Mouse (Mus musculus) limb, embryonic 14.5 days (tissue): ENCODE measurements around the gene Bach2. TPM values are rescaled to one million over a fixed set of nuclear protein-coding genes. Genes with fewer than 3 reads are reported as not detected.

Source experiments
- ATAC-seq: fragments of 200-750 bp; cut with Nextera tagmentation; 2 replicates; pipeline ENCODE4 v1.8.0; 2017; ENCODE audit warnings: low read depth, moderate number of reproducible peaks, moderate TSS enrichment; ENCODE audit not compliant: low FRiP score
- DNase-seq: peaks from one replicate; pipeline ENCODE4 v3.0.0-alpha.2; 2015; ENCODE audit warnings: low spot score
- H3K27ac ChIP-seq: fragments of 300-500 bp; sonication (generic); replicated peaks from 2 replicates; pipeline ENCODE4 v1.5.1; 2014; ENCODE audit warnings: low read depth, mild to moderate bottlenecking, low read length, moderate library complexity, mixed read lengths
- H3K27me3 ChIP-seq: fragments of 300-500 bp; sonication (generic); 2 replicates; pipeline ENCODE4 v1.6.1; 2014; ENCODE audit warnings: low read length, mixed read lengths; ENCODE audit not compliant: control insufficient read depth, insufficient read depth
- H3K36me3 ChIP-seq: fragments of 300-500 bp; sonication (generic); 2 replicates; pipeline ENCODE4 v1.6.1; 2014; ENCODE audit warnings: mild to moderate bottlenecking, low read length, moderate library complexity, mixed read lengths; ENCODE audit not compliant: control insufficient read depth, insufficient read depth
- H3K4me1 ChIP-seq: fragments of 300-500 bp; sonication (generic); 2 replicates; pipeline ENCODE4 v1.6.1; 2014; ENCODE audit warnings: antibody characterized with exemption, low read length, mixed read lengths; ENCODE audit not compliant: control insufficient read depth, insufficient read depth
- H3K4me2 ChIP-seq: fragments of 300-500 bp; sonication (generic); replicated peaks from 2 replicates; pipeline ENCODE4 v1.6.1; 2014; ENCODE audit warnings: low read depth, mild to moderate bottlenecking, low read length, moderate library complexity; ENCODE audit not compliant: severe bottlenecking
- H3K4me3 ChIP-seq: fragments of 300-500 bp; sonication (generic); replicated peaks from 2 replicates; pipeline ENCODE4 v1.5.1; 2014; ENCODE audit warnings: low read length
- H3K9ac ChIP-seq: fragments of 300-500 bp; sonication (generic); 2 replicates; pipeline ENCODE4 v1.6.1; 2014; ENCODE audit warnings: mild to moderate bottlenecking, low read depth, low read length, moderate library complexity; ENCODE audit not compliant: severe bottlenecking
- H3K9me3 ChIP-seq: fragments of 300-500 bp; sonication (generic); 2 replicates; pipeline ENCODE4 v1.6.1; 2016; ENCODE audit warnings: low read length; ENCODE audit not compliant: control insufficient read depth
- POLR2A ChIP-seq: fragments of 200-500 bp; IDR thresholded peaks from 2 replicates; pipeline ENCODE4 v1.8.0; 2012; ENCODE audit warnings: inconsistent platforms, mild to moderate bottlenecking, moderate library complexity, borderline replicate concordance; ENCODE audit not compliant: insufficient read depth, insufficient read length; ENCODE audit errors: extremely low read depth
- WGBS: fragments of 180-500 bp; shearing (Covaris S2); extraction: QIAGEN DNeasy Blood & Tissue Kit; methylation state at CpG from one replicate; pipeline ENCODE4 v1.1.7; 2014; 5-methylcytosine and 5-hydroxymethylcytosine counted together
- polyA plus RNA-seq, 2 experiments: library from polyadenylated mRNA; depleted of rRNA in 1 of 2; stranded (reverse) in 1 of 2; unstranded in 1 of 2; fragments of >200 nt; fragmentation: Nextera tagmentation in 1 of 2; extraction: Ambion mirVana in 1 of 2; gene quantifications; 2 replicates each; pipeline versions ENCODE4 v1.2.1 to v1.2.3; 2012 to 2014

The Bach2 gene
- polyA plus RNA-seq, 2 experiments = 6.0 to 9.6 TPM

DNA sequence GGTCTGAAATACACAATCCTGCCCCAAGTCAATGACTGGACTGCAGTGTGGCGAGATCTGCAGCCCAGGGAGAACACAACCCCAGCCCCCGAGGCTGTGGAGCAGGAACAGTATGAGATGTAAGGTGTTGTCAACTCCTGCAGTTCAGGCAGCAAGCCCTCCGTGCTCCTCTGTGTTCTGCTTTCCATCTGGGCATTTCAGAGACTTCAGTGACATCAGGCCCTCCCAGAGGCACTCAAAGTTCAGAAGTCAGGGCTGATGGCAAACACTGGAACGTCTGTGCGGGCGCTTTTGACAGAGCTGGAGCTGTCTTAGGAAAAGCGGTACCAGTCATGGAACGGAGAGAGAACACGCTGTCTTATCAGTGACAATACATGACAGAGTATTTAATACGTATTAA is 4.9 kb downstream of the Bach2 start:
- H3K9me3 ChIP-seq = no peaks in the 10 kb centered on the region
- no peak overlapping the region for H3K9ac ChIP-seq
- H3K27ac ChIP-seq = no peak overlapping the region
- H3K4me1 ChIP-seq = peaks cover 19% of the 10 kb centered on the region
- no peak overlapping the region for H3K4me2 ChIP-seq
- ATAC-seq (no peak), DNase-seq (no peak)
- no peak for TF ChIP-seq POLR2A
- H3K27me3 ChIP-seq = no peaks in the 10 kb centered on the region
- WGBS = 49% methylated on average over 10 of the region's 10 CpGs
- H3K4me3 ChIP-seq = no peak overlapping the region
- H3K36me3 ChIP-seq = no peaks in the 10 kb centered on the region

DNA sequence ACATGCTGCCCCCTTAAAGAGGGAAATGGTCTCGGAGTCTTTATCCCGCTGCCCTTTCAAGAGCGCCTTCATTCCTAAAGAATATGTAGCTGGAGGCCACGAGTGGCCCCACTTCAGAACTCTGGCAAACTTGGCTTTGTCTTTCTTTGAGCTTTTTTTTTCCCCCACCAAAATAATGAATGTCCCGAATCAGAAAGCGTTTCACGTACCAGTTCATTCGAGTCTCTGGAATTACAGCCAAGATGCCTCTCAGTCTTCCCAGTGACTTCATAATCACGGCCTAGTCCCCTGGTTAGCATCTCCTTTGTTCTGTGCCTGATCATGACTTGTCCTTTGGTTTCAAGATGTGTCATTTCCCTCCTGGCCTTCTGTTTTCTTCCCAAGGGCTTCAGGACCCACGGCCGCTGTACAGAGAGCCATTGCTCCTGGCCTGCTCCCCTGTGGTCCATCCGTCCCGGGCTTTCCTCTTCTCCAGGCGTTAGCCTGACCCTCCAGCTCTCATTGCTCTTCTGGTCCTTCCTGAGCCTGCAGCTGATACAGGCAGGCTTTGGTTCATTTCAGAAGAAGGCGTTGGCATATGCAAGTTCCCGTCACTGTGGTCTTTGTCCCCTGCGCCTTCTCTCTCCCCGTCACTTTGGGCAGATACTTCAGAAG is 5.6 kb downstream of the Bach2 start:
- no peak overlapping the region for H3K27ac ChIP-seq
- ATAC-seq = no peak
- TF ChIP-seq POLR2A = no peak

DNA sequence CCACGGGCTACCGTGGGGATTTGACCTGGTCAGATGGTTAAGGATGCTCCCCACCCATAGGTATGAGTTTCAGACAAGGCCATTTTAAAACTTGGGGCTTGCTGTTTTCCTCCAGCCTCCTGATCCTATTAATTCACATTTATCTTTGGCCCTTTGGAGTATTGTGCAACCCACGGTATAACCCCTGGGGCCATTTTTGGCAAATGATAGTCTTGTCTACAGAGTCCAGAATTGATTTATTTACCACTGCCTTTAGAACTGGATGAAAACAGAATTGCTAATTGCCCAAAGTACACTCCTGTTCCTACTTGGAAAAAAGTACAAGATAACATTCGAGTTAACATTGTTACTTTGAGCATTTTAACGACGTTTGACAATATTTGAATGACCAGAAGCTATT is 7.0 kb downstream of the Bach2 start:
- H3K27ac ChIP-seq = no peak overlapping the region
- WGBS = 82% methylated on average over 6 of the region's 6 CpGs
- no peak overlapping the region for H3K9ac ChIP-seq
- no peak overlapping the region for H3K4me2 ChIP-seq
- H3K27me3 ChIP-seq = no peaks in the 10 kb centered on the region
- DNase-seq (no peak), ATAC-seq (no peak)
- no peaks in the 10 kb centered on the region for H3K36me3 ChIP-seq
- peaks cover 37% of the 10 kb centered on the region for H3K4me1 ChIP-seq
- no peak for TF ChIP-seq POLR2A
- H3K4me3 ChIP-seq = no peak overlapping the region
- no peaks in the 10 kb centered on the region for H3K9me3 ChIP-seq

More for the DNA sequence above, 5.6 kb downstream of the Bach2 start:
- H3K9ac ChIP-seq = no peak overlapping the region
- H3K9me3 ChIP-seq = no peaks in the 10 kb centered on the region
- no peak for DNase-seq
- peaks cover 25% of the 10 kb centered on the region for H3K4me1 ChIP-seq
- no peaks in the 10 kb centered on the region for H3K27me3 ChIP-seq
- no peak overlapping the region for H3K4me3 ChIP-seq
- WGBS = 70% methylated on average over 18 of the region's 18 CpGs
- H3K36me3 ChIP-seq = no peaks in the 10 kb centered on the region
- no peak overlapping the region for H3K4me2 ChIP-seq

DNA sequence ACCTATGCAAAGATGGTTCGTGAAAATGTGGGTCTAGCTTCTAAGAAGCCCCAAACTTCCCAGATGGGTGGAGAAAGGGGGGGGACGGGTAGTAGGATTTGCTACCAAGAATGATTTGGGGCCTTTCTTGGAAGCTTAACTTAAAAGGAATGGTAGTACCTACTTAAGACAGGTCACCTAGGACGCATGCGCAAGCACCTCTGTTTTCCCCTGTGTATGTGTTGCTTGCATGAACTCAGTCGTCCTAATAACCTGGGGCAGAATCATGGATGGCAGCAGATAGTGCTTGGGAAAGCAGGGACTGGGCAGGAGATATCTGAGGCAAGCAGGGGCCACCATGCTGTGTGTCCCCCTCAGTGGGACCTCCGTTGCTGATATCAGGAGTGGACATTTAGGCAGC is 7.4 kb downstream of the Bach2 start:
- Histone ChIP-seq H3K36me3 (no peaks in the 10 kb centered on the region), H3K27me3 (no peaks in the 10 kb centered on the region), H3K9ac (no peak overlapping the region), H3K4me2 (no peak overlapping the region), H3K9me3 (no peaks in the 10 kb centered on the region), H3K27ac (no peak overlapping the region), H3K4me3 (no peak overlapping the region), H3K4me1 (peaks cover 37% of the 10 kb centered on the region)
- ATAC-seq (no peak), DNase-seq (no peak)
- no peak for TF ChIP-seq POLR2A
- WGBS = 84% methylated on average over 6 of the region's 6 CpGs

DNA sequence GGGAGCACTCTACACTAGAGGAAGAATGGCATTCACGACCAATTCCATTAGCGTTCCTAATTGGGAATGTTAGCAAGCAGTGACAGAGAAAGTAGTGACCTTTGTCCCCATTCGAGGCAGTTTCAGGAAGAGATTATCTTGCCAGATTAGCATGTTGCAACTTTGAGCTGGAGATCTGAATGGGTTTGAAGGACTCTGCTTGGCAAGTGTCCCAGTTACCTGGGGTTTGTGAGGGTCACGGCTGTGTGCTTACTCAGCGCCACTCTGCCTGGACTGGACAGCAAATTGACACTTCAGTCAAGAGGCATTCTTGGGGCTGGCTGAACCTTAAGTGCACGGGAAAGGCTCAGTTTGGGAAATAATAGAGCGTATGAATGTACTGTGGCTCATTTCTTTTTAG is 8.2 kb downstream of the Bach2 start:
- Histone ChIP-seq H3K9ac (no peak overlapping the region), H3K4me2 (no peak overlapping the region), H3K27me3 (no peaks in the 10 kb centered on the region), H3K4me3 (no peak overlapping the region), H3K4me1 (peaks cover 34% of the 10 kb centered on the region), H3K36me3 (no peaks in the 10 kb centered on the region), H3K9me3 (no peaks in the 10 kb centered on the region), H3K27ac (no peak overlapping the region)
- 40% methylated on average over 7 of the region's 7 CpGs for WGBS
- no peak for DNase-seq
- no peak for TF ChIP-seq POLR2A
- no peak for ATAC-seq
